Mouse (Mus musculus) lung, adult 10 weeks (tissue): ENCODE measurements around the gene Olfr8. TPM values are rescaled to one million over a fixed set of nuclear protein-coding genes. Genes with fewer than 3 reads are reported as not detected.

ENCODE experiments used
- polyA plus RNA-seq: library from polyadenylated mRNA; stranded (reverse); fragments of 350-450 nt; fragmentation: Illumina TruSeq; extraction: RNeasy Lipid Tissue Mini Kit (QIAGEN cat#74804); gene quantifications from one replicate; pipeline ENCODE4 v1.2.3, GENCODE M21; 2014; ENCODE audit warnings: low read depth, low replicate concordance; ENCODE audit not compliant: insufficient read depth

Gene Olfr8
- polyA plus RNA-seq = not detected

DNA sequence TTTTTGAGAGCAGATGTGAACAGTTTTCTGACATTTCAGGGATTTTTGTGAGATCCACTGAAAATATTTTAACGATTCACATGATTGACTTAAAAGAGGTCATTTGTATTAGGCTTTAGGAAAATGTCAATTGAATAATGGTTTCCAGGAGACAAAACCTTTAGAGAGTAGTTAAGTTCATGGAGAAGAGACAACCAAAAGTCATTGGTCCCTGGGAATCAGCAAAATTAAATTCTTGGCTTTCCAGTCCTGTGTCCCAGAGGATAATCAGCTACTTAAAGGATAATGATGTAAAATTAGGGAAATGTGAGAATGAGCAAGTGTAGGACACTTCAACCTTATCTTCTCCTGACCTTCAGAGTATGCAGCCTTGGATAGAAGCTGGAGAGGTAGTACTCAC lies at the start of gene Olfr8:
Gene Olfr8 (plus strand): TSS at position 301 of the 400 bp plus-strand sequence.

DNA sequence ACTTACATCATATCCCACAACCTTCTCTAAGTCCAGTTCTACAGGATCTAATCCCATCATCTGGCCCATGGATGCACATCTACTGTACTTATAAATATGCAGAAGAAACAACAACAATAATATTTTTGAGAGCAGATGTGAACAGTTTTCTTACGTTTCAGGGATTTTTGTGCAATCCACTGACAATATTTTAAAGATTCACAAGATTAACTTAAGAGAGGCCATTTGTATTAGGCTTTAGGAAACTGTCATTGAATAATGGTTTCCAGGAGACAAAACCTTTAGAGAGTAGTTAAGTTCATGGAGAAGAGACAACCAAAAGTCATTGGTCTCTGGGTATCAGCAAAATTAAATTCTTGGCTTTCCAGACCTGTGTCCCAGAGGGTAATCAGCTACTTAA lies 37.6 kb upstream of the Olfr8 start, which contains the start of gene Olfr1354:
Gene Olfr1354 (plus strand): TSS at position 301 of the 400 bp plus-strand sequence.

DNA sequence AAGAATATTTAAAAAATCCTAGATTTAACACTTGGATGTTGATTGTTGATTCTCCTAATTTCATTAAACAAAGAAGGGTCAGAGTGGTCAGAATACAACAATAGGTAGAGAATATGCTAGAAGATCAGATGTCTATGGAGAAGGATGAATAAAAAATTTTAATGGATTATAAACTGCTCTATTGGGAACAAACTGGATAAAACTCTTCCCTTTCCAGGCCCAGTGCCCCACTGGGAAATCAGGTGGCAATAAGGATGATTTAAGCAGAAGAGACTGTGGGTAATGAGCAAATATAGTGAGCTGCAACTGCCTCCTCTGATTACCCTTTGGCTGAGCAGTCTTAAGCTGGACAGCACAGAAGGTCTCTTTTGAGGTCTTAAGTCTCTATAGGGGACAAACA lies 12.6 kb downstream of the Olfr8 start, which contains the start of gene Olfr1353:
Gene Olfr1353 (plus strand): TSS at position 301 of the 400 bp plus-strand sequence.

DNA sequence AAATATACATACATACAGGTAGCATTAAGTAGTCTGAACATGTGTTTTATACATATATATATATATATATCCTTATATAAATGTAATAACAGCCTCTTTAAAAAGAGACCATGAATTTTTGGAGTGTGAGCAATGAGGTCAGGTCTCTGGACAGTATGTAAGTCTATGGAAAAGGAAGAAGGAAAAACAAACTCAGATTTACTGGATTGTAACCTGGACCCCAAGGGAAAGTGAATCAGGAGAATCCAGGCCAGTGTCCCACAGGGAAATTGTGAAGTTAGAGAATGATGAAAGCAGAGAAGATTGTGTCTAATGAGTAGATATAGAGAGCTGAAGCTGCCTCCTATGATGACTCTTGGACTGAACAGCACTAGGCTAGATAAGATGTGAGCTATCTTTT lies 30.3 kb downstream of the Olfr8 start, which contains the start of gene Olfr1352:
Gene Olfr1352 (plus strand): TSS at position 301 of the 400 bp plus-strand sequence.

Other genes with a start within 250 kb of the Olfr8 start
- not detected for gene Casp14, start 232.3 kb upstream of the Olfr8 start, polyA plus RNA-seq
- gene Ccdc105, start 197.6 kb upstream of the Olfr8 start, polyA plus RNA-seq = not detected
- 0.25 TPM for gene Slc1a6, start 170.1 kb upstream of the Olfr8 start, polyA plus RNA-seq
- not detected for gene Olfr1356, start 98.5 kb upstream of the Olfr8 start, polyA plus RNA-seq
- gene Olfr1355, start 75.1 kb upstream of the Olfr8 start, polyA plus RNA-seq = not detected
- gene Olfr1354, start 37.5 kb upstream of the Olfr8 start, polyA plus RNA-seq = not detected
- gene Olfr1353, start 12.7 kb downstream of the Olfr8 start, polyA plus RNA-seq = not detected
- not detected for gene Olfr1352, start 30.4 kb downstream of the Olfr8 start, polyA plus RNA-seq
- gene Olfr1351, start 61.8 kb downstream of the Olfr8 start, polyA plus RNA-seq = not detected
- not detected for gene Olfr57, start 78.1 kb downstream of the Olfr8 start, polyA plus RNA-seq
- 8.4 TPM for gene 2610008E11Rik, start 147.0 kb downstream of the Olfr8 start, polyA plus RNA-seq
- not detected for gene Vmn2r80, start 198.1 kb downstream of the Olfr8 start, polyA plus RNA-seq